Mouse (Mus musculus): ENCODE measurements around the gene Mamdc2. TPM values are rescaled to one million over a fixed set of nuclear protein-coding genes. Genes with fewer than 3 reads are reported as not detected.

Mamdc2 gene
- polyA plus RNA-seq, 1 experiment from 2014 or later: 1.6 TPM

GRCm38 (mm10) chr19:23478895-23479596, 30.8 kb upstream of the Mamdc2 start:
- no peak overlapping the region for H3K4me2 ChIP-seq (replicated peaks)
- H3K36me3 ChIP-seq: no peaks in the 10 kb centered on the region
- no peak overlapping the region for H3K4me3 ChIP-seq (replicated peaks)
- 14% methylated on average over 10 of the region's 10 CpGs for WGBS
- H3K9ac ChIP-seq (replicated peaks): no peak overlapping the region
- no peaks in the 10 kb centered on the region for H3K4me1 ChIP-seq (replicated peaks)
- H3K9me3 ChIP-seq: no peaks in the 10 kb centered on the region
- no peaks in the 10 kb centered on the region for H3K27me3 ChIP-seq
- no peak for ATAC-seq
- H3K27ac ChIP-seq: no peak overlapping the region

GRCm38 (mm10) chr19:23477826-23478225, 29.6 kb upstream of the Mamdc2 start:
- 87% methylated on average over 6 of the region's 6 CpGs for WGBS
- H3K27me3 ChIP-seq: no peaks in the 10 kb centered on the region
- H3K27ac ChIP-seq: no peak overlapping the region
- no peaks in the 10 kb centered on the region for H3K4me1 ChIP-seq (replicated peaks)
- H3K9me3 ChIP-seq: no peaks in the 10 kb centered on the region
- H3K4me3 ChIP-seq (replicated peaks): no peak overlapping the region
- H3K9ac ChIP-seq (replicated peaks): no peak overlapping the region
- H3K4me2 ChIP-seq (replicated peaks): no peak overlapping the region
- ATAC-seq: no peak
- H3K36me3 ChIP-seq: no peaks in the 10 kb centered on the region

- Histone ChIP-seq H3K4me2 (replicated peaks) (no peak overlapping the region), H3K4me1 (replicated peaks) (peaks cover 7% of the 10 kb centered on the region; the same call in 1 of the 2 replicates), H3K9me3 (no peaks in the 10 kb centered on the region), H3K27ac (no peak overlapping the region), H3K4me3 (replicated peaks) (no peak overlapping the region), H3K9ac (replicated peaks) (no peak overlapping the region), H3K36me3 (no peaks in the 10 kb centered on the region), H3K27me3 (peaks cover 6% of the 10 kb centered on the region; the same call in 1 of the 2 replicates)
- WGBS: 9% methylated on average over 1 of the region's 1 CpGs
- ATAC-seq: no peak
These were observed 19.6 kb upstream of the Mamdc2 start for GRCm38 (mm10) chr19:23467866-23468265.

GRCm38 (mm10) chr19:23467011-23467410, 18.8 kb upstream of the Mamdc2 start:
- no peak for ATAC-seq
- Histone ChIP-seq H3K27me3 (peaks cover 6% of the 10 kb centered on the region; the same call in 1 of the 2 replicates), H3K36me3 (no peaks in the 10 kb centered on the region), H3K4me1 (replicated peaks) (peaks cover 7% of the 10 kb centered on the region; the same call in 1 of the 2 replicates), H3K4me2 (replicated peaks) (no peak overlapping the region), H3K9me3 (no peaks in the 10 kb centered on the region), H3K9ac (replicated peaks) (no peak overlapping the region), H3K4me3 (replicated peaks) (no peak overlapping the region), H3K27ac (no peak overlapping the region)
- WGBS: 63% methylated on average over 2 of the region's 2 CpGs

GRCm38 (mm10) chr19:23457492-23457891, 9.2 kb upstream of the Mamdc2 start:
- H3K27me3 ChIP-seq: no peaks in the 10 kb centered on the region
- no peak for ATAC-seq
- 53% methylated on average over 4 of the region's 4 CpGs for WGBS
- H3K9ac ChIP-seq (replicated peaks): no peak overlapping the region
- H3K27ac ChIP-seq: no peak overlapping the region
- H3K9me3 ChIP-seq: peaks cover 4% of the 10 kb centered on the region; the same call in 1 of the 2 replicates
- H3K4me2 ChIP-seq (replicated peaks): no peak overlapping the region
- H3K36me3 ChIP-seq: no peaks in the 10 kb centered on the region
- H3K4me3 ChIP-seq (replicated peaks): no peak overlapping the region
- H3K4me1 ChIP-seq (replicated peaks): no peaks in the 10 kb centered on the region

GRCm38 (mm10) chr19:23451361-23451760, 3.1 kb upstream of the Mamdc2 start:
- no peak overlapping the region for H3K4me3 ChIP-seq (replicated peaks)
- peaks cover 19% of the 10 kb centered on the region for H3K27me3 ChIP-seq
- no peak overlapping the region for H3K9ac ChIP-seq (replicated peaks)
- H3K4me2 ChIP-seq (replicated peaks): no peak overlapping the region
- H3K27ac ChIP-seq: no peak overlapping the region
- 83% methylated on average over 4 of the region's 4 CpGs for WGBS
- peaks cover 23% of the 10 kb centered on the region for H3K4me1 ChIP-seq (replicated peaks)
- no peak for ATAC-seq
- no peaks in the 10 kb centered on the region for H3K36me3 ChIP-seq
- peaks cover 4% of the 10 kb centered on the region; the same call in 1 of the 2 replicates for H3K9me3 ChIP-seq

GRCm38 (mm10) chr19:23447221-23447987, 838 bp downstream of the Mamdc2 start:
- peak overlapping the region; percentile 96 for H3K4me2 ChIP-seq (replicated peaks)
- H3K36me3 ChIP-seq: no peaks in the 10 kb centered on the region
- peaks cover 24% of the 10 kb centered on the region for H3K4me1 ChIP-seq (replicated peaks)
- H3K9ac ChIP-seq (replicated peaks): peak overlapping the region; percentile 61
- WGBS: 2% methylated on average over 23 of the region's 23 CpGs
- peak; percentile 73 for ATAC-seq
- no peaks in the 10 kb centered on the region for H3K9me3 ChIP-seq
- H3K27ac ChIP-seq: no peak overlapping the region
- H3K4me3 ChIP-seq (replicated peaks): peak overlapping the region; percentile 44
- H3K27me3 ChIP-seq: peaks cover 20% of the 10 kb centered on the region

- Histone ChIP-seq H3K4me1 (replicated peaks) (peaks cover 24% of the 10 kb centered on the region), H3K4me2 (replicated peaks) (no peak overlapping the region), H3K9ac (replicated peaks) (no peak overlapping the region), H3K27ac (no peak overlapping the region), H3K9me3 (no peaks in the 10 kb centered on the region), H3K4me3 (replicated peaks) (no peak overlapping the region), H3K36me3 (no peaks in the 10 kb centered on the region), H3K27me3 (peaks cover 20% of the 10 kb centered on the region)
- 64% methylated on average over 7 of the region's 7 CpGs for WGBS
- ATAC-seq: no peak
These were observed 3.1 kb downstream of the Mamdc2 start for GRCm38 (mm10) chr19:23444910-23445845.

- Histone ChIP-seq H3K9me3 (no peaks in the 10 kb centered on the region), H3K4me1 (replicated peaks) (no peaks in the 10 kb centered on the region), H3K27ac (no peak overlapping the region), H3K4me2 (replicated peaks) (no peak overlapping the region), H3K9ac (replicated peaks) (no peak overlapping the region), H3K36me3 (no peaks in the 10 kb centered on the region), H3K4me3 (replicated peaks) (no peak overlapping the region), H3K27me3 (no peaks in the 10 kb centered on the region)
- WGBS: 79% methylated on average over 4 of the region's 4 CpGs
- ATAC-seq: no peak
These were observed 12.5 kb downstream of the Mamdc2 start for GRCm38 (mm10) chr19:23435731-23436130.

- no peak overlapping the region for H3K27ac ChIP-seq
- no peak overlapping the region for H3K9ac ChIP-seq (replicated peaks)
- no peaks in the 10 kb centered on the region for H3K4me1 ChIP-seq (replicated peaks)
- H3K27me3 ChIP-seq: no peaks in the 10 kb centered on the region
- no peaks in the 10 kb centered on the region for H3K36me3 ChIP-seq
- no peak overlapping the region for H3K4me2 ChIP-seq (replicated peaks)
- no peaks in the 10 kb centered on the region for H3K9me3 ChIP-seq
- ATAC-seq: no peak
- 77% methylated on average over 11 of the region's 11 CpGs for WGBS
- H3K4me3 ChIP-seq (replicated peaks): no peak overlapping the region
These were observed 13.8 kb downstream of the Mamdc2 start for GRCm38 (mm10) chr19:23434433-23434832.

GRCm38 (mm10) chr19:23417668-23418067, 30.6 kb downstream of the Mamdc2 start:
- Histone ChIP-seq H3K9ac (replicated peaks) (no peak overlapping the region), H3K4me1 (replicated peaks) (no peaks in the 10 kb centered on the region; the same call in 1 of the 2 replicates), H3K9me3 (no peaks in the 10 kb centered on the region), H3K27me3 (no peaks in the 10 kb centered on the region), H3K4me2 (replicated peaks) (no peak overlapping the region), H3K4me3 (replicated peaks) (no peak overlapping the region), H3K27ac (no peak overlapping the region), H3K36me3 (no peaks in the 10 kb centered on the region)
- ATAC-seq: no peak
- WGBS: 47% methylated on average over 1 of the region's 1 CpGs

Data from midbrain, embryonic 13.5 days (tissue).